Mouse (Mus musculus): ENCODE measurements around the gene Hoxa3. TPM values are rescaled to one million over a fixed set of nuclear protein-coding genes. Genes with fewer than 3 reads are reported as not detected.
A peak's percentile ranks its signal among the peaks of the same experiment; 100 is the strongest.

Hoxa3 gene
- polyA plus RNA-seq, 1 experiment from 2014 or later, result 7.0 TPM

DNA sequence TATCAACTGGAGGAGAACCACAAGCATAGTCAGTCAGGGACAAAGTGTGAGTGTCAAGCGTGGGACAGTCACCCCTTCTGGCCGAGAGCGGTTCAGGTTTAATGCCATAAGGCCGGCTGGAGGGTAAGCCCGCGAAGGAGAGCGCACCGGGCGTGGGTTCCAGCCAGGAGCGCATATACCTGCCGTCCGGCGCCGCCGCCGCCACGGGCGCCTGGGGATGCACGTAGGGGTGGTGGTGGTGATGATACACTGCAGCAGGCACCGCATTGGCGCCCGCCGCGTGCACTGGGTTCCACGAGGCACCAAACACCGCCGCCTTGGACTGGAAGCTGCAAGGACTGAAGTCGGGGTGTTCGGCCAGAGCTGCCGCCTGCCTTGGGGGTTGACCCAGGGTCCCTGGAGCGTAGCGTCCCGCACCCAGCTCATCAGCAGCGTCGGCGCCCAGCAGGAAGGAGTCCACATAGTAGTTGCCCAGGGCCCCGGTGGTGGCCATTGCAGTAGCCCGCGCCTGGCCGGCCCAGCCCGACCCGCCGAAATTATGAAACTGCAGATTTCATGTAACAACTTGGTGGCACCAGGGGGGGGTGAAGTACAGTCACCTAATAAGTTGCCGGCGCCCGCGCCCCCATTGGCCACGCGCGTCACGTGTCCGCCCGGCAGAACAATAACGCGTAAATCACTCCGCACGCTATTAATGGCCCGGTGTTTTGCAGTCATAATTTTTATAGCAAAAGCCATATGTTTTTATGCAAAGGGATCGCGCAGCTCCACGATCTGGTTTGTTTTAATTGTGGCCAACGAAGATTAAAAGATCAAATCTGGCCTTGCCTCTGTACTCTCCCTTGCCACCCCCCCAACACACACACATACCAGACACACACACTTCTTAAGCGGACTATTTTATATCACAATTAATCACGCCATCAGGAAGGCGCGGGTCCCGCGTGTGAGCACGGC is 12.8 kb upstream of the Hoxa3 start:
- peaks cover 34% of the 10 kb centered on the region for H3K27me3 ChIP-seq (ENCODE audit: low read depth, poor library complexity, severe bottlenecking)
- H3K27ac ChIP-seq, result peak overlapping the region; percentile 99
- peaks cover 53% of the 10 kb centered on the region for H3K36me3 ChIP-seq
- DNase-seq (ENCODE audit: low spot score), result peak; percentile 96
- H3K9me3 ChIP-seq (replicated peaks), result no peaks in the 10 kb centered on the region
- peak overlapping the region; percentile 90 for H3K4me3 ChIP-seq
- peaks cover 28% of the 10 kb centered on the region for H3K4me1 ChIP-seq
- under 1% methylated on average over 69 of the region's 69 CpGs for WGBS

GRCm38 (mm10) chr6:52224895-52225611 is 11.9 kb upstream of the Hoxa3 start:
- under 1% methylated on average over 36 of the region's 36 CpGs for WGBS
- Histone ChIP-seq H3K36me3 (peaks cover 45% of the 10 kb centered on the region), H3K4me3 (peak overlapping the region; percentile 90), H3K27me3 (ENCODE audit: low read depth, poor library complexity, severe bottlenecking) (peaks cover 28% of the 10 kb centered on the region; the same call in 1 of the 2 replicates), H3K4me1 (peaks cover 32% of the 10 kb centered on the region), H3K27ac (peak overlapping the region; percentile 99), H3K9me3 (replicated peaks) (no peaks in the 10 kb centered on the region)
- DNase-seq (ENCODE audit: low spot score), result no peak

DNA sequence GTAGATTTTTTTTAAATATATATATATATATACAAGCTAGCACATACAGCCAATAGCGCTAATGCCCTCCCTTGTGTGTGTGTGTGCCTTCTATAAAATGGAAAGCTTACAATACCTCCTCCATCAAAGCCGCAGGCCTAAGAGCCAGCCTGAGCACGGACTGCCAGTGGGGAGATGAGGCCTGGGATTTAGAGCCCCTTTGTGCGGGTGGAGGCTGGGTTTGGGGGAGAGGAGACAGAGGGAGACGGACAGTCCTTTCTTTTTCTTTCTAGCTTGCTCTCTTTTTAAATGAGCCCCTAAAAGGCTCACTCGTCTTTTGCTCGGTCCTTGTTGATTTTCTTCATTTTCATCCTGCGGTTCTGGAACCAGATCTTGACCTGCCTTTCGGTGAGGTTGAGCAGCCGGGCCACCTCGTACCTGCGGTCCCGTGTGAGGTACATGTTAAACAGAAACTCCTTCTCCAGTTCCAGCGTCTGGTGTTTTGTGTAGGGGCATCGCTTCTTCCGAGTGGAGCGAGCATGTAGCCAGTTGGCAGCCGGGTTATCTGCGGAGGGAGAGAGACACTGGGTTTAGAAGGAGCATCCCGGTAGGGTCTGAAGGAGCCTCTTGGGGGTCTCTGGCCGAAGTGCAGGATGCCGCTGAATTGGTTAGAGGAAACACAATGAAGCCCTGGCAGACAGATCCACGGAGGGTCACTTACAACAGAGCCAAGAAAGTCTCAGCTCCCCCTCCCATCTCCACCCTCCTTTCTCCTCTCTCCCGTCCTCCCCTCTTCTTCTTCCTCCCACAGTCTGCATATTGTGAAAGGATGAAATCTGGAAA is 11.0 kb upstream of the Hoxa3 start:
- DNase-seq (ENCODE audit: low spot score), result no peak
- H3K4me1 ChIP-seq, result peaks cover 41% of the 10 kb centered on the region
- H3K4me3 ChIP-seq, result peak overlapping the region; percentile 90
- peak overlapping the region; percentile 99 for H3K27ac ChIP-seq
- WGBS, result 1% methylated on average over 24 of the region's 24 CpGs
- peaks cover 22% of the 10 kb centered on the region; the same call in 1 of the 2 replicates for H3K27me3 ChIP-seq (ENCODE audit: low read depth, poor library complexity, severe bottlenecking)
- no peaks in the 10 kb centered on the region for H3K9me3 ChIP-seq (replicated peaks)
- peaks cover 36% of the 10 kb centered on the region for H3K36me3 ChIP-seq

DNA sequence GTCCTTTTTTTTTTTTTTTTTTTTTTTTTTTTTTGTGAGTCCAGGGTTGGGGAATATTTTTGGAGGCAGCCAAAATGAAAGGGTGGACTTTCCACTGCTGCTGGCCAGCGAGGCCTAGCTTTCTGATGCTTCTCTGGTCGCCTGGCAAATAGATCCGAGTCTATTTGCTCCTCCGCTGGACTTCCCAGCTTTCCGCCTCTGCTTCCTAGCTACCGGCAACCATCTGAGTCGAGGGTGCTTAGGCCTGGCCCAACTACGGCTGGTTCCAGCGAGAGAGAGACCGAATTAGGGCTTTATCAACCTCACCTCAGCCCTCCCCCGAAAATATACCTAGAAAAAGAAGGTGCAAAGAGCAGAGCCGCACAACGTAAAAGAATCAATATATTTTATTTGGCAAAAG is 9.6 kb upstream of the Hoxa3 start:
- no peaks in the 10 kb centered on the region for H3K9me3 ChIP-seq (replicated peaks)
- DNase-seq (ENCODE audit: low spot score), result peak; percentile 60
- H3K4me3 ChIP-seq, result peak overlapping the region; percentile 90
- peaks cover 55% of the 10 kb centered on the region for H3K4me1 ChIP-seq
- 6% methylated on average over 13 of the region's 13 CpGs for WGBS
- peak overlapping the region; percentile 99 for H3K27ac ChIP-seq
- peaks cover 30% of the 10 kb centered on the region for H3K36me3 ChIP-seq
- peaks cover 33% of the 10 kb centered on the region; the same call in 1 of the 2 replicates for H3K27me3 ChIP-seq (ENCODE audit: low read depth, poor library complexity, severe bottlenecking)

- 2% methylated on average over 21 of the region's 21 CpGs for WGBS
- peaks cover 30% of the 10 kb centered on the region for H3K36me3 ChIP-seq
- H3K9me3 ChIP-seq (replicated peaks), result no peaks in the 10 kb centered on the region
- H3K27ac ChIP-seq, result peak overlapping the region; percentile 99
- H3K4me3 ChIP-seq, result peak overlapping the region; percentile 90
- DNase-seq (ENCODE audit: low spot score), result peak; percentile 87
- peaks cover 36% of the 10 kb centered on the region; the same call in 1 of the 2 replicates for H3K27me3 ChIP-seq (ENCODE audit: low read depth, poor library complexity, severe bottlenecking)
- H3K4me1 ChIP-seq, result peaks cover 57% of the 10 kb centered on the region
Measured at GRCm38 (mm10) chr6:52221993-52222685, 9.0 kb upstream of the Hoxa3 start.

DNA sequence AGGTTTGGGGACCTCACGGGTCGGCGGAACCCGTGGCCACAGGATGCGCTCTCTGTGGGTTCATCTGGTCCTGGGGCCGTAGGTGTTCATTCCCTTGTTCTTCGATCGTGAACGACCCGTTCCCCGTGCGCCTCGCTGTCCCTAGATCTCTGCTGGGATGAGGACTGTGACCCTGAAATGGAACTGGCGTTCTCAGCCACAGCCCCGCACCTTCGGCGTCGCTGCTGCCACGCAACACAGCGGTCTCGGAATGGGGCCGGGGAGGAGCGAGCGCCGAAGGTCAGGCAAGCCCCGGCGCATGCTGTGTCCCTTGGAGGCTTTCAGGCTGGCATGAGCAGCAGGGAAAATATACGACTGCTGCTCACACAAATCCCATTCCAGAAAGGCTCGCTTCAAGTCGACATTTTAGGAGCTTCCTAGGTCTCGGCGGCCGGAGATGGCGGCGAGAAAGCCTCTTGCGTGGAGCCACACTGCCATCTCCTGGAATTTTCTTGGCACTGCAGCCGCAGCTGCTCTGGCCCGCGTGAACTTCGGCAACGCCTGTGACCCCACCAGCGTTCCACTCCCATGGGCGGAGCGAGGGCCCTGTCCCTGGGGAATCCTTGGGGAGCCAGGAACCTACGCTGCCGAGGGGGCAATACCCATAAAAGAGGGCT is 8.3 kb upstream of the Hoxa3 start, which contains the start of gene Hoxa7:
Gene Hoxa7 (minus strand): TSS at position 518 of the 656 bp plus-strand sequence.
- peak; percentile 97 for DNase-seq (ENCODE audit: low spot score)
- peak within 1 kb of the TSS; percentile 99 for H3K27ac ChIP-seq
- peaks cover 30% of the 10 kb centered on the region for H3K36me3 ChIP-seq
- H3K4me3 ChIP-seq, result peak within 1 kb of the TSS; percentile 90
- peaks cover 36% of the 10 kb centered on the region; the same call in 1 of the 2 replicates for H3K27me3 ChIP-seq (ENCODE audit: low read depth, poor library complexity, severe bottlenecking)
- WGBS, result under 1% methylated on average over 46 of the region's 46 CpGs
- H3K4me1 ChIP-seq, result peaks cover 58% of the 10 kb centered on the region
- H3K9me3 ChIP-seq (replicated peaks), result no peaks in the 10 kb centered on the region

- Histone ChIP-seq H3K4me1 (peaks cover 63% of the 10 kb centered on the region), H3K9me3 (replicated peaks) (no peaks in the 10 kb centered on the region), H3K27me3 (ENCODE audit: low read depth, poor library complexity, severe bottlenecking) (peaks cover 37% of the 10 kb centered on the region; the same call in 1 of the 2 replicates), H3K27ac (peak overlapping the region; percentile 99), H3K36me3 (peaks cover 30% of the 10 kb centered on the region), H3K4me3 (peak overlapping the region; percentile 90)
- 3% methylated on average over 12 of the region's 12 CpGs for WGBS
- DNase-seq (ENCODE audit: low spot score), result no peak
Measured at GRCm38 (mm10) chr6:52220865-52221310, 7.8 kb upstream of the Hoxa3 start.

DNA sequence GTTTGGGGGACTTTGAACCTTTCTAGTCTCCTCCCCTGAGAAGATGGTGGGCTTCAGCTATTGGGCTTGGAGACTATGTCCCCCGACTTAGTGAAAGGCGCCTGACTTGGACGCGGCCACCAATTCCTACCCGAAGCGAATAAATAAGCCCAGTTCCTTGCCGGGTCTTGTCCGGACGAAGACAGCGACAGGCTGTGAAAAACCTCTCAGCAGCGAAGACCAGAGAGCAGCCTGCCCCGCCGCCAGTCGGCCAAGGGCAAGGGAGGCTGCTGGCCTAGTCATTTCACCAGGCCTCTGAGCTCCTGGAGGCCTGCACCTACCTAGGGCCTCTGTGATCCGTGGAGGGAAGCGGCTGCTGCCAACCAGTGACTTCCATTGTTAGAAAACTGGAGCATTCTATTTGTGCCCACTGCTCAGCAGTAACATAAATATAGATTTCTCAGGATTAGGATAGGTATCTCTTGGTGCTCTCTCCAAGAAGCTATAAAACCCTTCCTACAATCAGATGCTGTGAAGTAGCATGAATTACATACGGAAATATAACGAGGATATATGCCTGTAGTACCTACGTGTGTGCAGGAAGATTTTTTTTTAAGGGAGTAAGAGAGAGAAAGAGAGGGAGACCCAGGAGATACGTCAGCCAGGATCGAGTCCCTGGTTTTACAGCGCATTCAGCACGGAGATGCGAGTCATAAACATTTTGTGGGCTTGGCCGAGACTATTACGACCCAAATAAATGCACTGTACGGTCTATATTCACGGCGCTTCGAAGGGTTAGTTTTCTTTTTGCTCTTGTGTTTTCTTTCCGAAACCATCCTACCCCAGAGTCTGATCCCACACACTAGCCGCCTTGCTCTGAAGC is 7.1 kb upstream of the Hoxa3 start:
- Histone ChIP-seq H3K36me3 (peaks cover 25% of the 10 kb centered on the region), H3K4me3 (peak overlapping the region; percentile 90), H3K9me3 (replicated peaks) (no peaks in the 10 kb centered on the region), H3K27me3 (ENCODE audit: low read depth, poor library complexity, severe bottlenecking) (peaks cover 36% of the 10 kb centered on the region), H3K27ac (peak overlapping the region; percentile 99), H3K4me1 (peaks cover 65% of the 10 kb centered on the region)
- peak; percentile 73 for DNase-seq (ENCODE audit: low spot score)
- WGBS, result 6% methylated on average over 32 of the region's 32 CpGs

DNA sequence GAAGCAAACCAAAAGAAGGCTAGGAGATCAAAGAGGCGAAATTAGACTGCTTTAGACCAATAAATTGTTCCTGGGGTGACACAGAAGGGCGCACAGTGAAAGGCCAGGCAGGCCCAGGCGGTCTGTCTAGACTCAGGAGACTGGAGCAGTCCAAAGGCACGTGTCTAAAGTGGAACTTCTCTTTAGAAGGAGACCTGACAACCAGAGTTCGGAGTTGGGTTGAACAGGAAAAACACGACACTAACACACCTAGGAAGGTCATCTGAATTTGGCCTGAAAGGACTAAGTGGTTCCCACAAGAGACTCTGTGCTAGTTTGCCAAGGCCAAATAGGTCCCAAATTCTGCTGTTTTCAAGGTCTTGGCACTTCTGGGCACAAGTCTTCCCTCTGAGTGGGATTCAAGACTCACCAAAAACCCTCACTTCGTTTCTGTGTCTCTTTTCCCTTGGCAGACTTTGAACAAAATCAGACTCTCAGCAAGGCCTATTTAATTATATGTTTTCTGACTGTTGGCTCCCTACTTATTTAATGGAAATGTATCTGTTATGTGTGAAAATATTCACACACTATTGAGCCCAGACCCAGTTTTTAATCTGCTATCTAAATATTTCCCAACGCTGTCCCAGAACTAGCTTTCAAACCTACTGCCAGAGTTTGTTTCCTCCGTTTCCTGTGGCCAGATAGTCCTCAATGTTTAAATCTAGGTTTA is 6.3 kb upstream of the Hoxa3 start:
- 13% methylated on average over 9 of the region's 9 CpGs for WGBS
- peak; percentile 60 for DNase-seq (ENCODE audit: low spot score)
- H3K27ac ChIP-seq, result peak overlapping the region; percentile 99
- H3K9me3 ChIP-seq (replicated peaks), result no peaks in the 10 kb centered on the region
- peaks cover 21% of the 10 kb centered on the region for H3K36me3 ChIP-seq
- H3K4me3 ChIP-seq, result peak overlapping the region; percentile 90
- H3K4me1 ChIP-seq, result peaks cover 74% of the 10 kb centered on the region
- peaks cover 40% of the 10 kb centered on the region for H3K27me3 ChIP-seq (ENCODE audit: low read depth, poor library complexity, severe bottlenecking)

DNA sequence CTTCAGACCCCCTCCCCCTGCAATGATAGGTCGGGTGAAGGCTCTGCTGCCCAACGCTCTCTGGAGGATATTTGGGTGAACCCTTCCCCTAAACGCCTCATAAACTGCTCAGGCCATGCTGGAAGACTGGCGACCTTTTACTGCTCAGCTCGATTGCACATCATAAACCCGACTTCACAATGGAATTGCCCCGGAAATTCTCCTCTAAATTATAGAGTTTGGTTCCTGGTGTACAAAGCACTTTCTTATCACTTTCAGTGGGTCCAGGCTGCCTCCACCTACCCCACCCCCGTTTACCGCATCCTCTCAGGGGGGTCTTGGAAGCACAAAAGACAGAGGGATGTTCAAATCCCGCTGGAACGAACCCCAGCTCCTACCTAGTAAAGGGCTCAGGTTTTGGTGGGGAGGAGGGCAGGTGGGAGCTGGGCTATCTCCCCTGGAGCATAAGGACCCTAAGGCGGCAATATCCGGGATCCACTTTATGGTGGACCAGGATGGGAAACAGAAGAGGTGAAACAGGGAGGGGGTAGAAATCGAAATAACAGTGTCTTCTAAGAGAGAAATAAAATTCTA is 5.6 kb upstream of the Hoxa3 start:
- WGBS, result 4% methylated on average over 14 of the region's 14 CpGs
- peak; percentile 66 for DNase-seq (ENCODE audit: low spot score)
- Histone ChIP-seq H3K27me3 (ENCODE audit: low read depth, poor library complexity, severe bottlenecking) (peaks cover 44% of the 10 kb centered on the region), H3K36me3 (peaks cover 15% of the 10 kb centered on the region; the same call in 1 of the 2 replicates), H3K9me3 (replicated peaks) (no peaks in the 10 kb centered on the region), H3K4me3 (peak overlapping the region; percentile 90), H3K4me1 (peaks cover 81% of the 10 kb centered on the region), H3K27ac (peak overlapping the region; percentile 99)

Measured in limb, embryonic 10.5 days (tissue).